Mouse (Mus musculus) mouse trophoblast stem cell (cell line): ENCODE results near the gene Xrn1.
"Not testable (repeated sequence)": the region's sequence is repeated elsewhere in the genome, so short reads cannot be mapped to it uniquely, and the experiment has no call there.

Experiments used
- in situ Hi-C, 2 experiments: fragments of 300-500 bp; cut with MseI, MboI; formaldehyde crosslinking; loops; 2 replicates in 1 of 2; 3 replicates in 1 of 2; pipeline ENCODE4 v1.15.1; 2025

The Xrn1 gene

DNA sequence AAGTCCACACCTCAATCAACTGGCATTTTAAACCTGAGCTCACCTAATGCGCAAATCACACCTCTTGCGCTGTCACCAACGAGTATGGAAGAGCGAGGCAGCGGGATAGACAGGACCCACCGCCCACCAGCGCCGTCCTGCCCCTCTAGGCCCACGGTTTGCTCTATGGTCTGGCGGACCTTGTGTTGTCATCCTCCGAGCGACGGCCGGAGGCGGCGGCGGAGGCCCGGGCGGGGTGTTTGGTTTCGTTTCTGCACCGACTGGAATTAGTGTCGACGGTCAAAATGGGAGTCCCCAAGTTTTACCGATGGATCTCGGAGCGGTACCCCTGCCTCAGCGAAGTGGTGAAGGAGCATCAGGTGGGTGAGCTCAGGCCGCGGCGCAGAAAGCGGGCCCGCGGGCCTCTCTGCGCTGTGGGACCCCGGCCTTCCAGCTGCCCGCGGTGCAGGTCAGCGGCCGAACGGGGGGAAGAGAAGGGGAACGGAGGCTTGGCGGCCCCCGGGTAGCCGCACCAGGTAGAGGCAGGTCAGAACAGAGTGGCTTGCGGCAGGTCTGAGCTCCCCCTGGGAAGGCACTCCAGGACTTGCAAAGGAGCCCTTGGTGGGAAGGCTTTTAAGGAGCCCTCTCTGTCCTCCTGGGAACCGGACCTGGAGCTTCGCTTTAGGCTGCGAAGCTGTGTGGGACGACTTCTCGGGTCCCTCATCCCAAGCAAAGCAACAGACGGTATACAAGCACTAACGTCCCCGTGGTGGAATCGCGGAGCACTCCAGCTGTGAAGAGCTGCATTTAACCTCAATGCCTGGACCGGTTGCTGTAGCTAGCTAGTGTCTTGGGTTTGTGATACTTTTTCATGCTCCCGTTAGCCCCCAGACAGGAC lies at the start of gene Xrn1:
TSS of gene Xrn1 (plus strand) at position 176 of the 877 bp plus-strand sequence.
- in situ Hi-C loops, result no loop called here

- in situ Hi-C loops, result no loop called here
Measured at GRCm38 (mm10) chr9:95932855-95933254, 21.7 kb upstream of the Xrn1 start.

- in situ Hi-C loops, result no loop called here
Measured at GRCm38 (mm10) chr9:95953658-95954057, 902 bp upstream of the Xrn1 start.

GRCm38 (mm10) chr9:95954226-95954584 lies 355 bp upstream of the Xrn1 start:
- in situ Hi-C loops, result no loop called here

DNA sequence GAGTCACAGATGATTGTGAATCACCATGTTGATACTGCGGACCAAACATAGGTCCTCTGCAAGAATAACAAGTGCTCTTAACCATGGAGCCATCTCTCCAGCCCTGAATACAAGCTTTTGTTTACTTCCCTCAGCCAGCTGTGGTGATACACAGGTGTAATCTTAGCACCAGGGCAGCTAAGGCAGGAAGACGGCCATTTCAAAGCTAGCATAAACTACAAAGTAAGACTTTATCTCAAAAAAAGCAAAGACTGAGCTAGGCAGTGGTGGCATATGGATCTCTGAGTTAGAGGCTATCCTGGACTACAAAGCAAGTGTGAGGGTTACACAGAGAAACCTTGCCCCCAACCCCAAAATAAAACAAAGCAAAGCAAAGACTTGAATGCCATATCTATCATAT lies 3.1 kb downstream of the Xrn1 start:
- in situ Hi-C loops, result no loop called here

- in situ Hi-C loops, result no loop called here
Measured at GRCm38 (mm10) chr9:95958041-95958730, 3.6 kb downstream of the Xrn1 start.

GRCm38 (mm10) chr9:95958731-95959105 lies 4.2 kb downstream of the Xrn1 start:
- in situ Hi-C loops, result not testable (repeated sequence)

- in situ Hi-C loops, result no loop called here
Measured at GRCm38 (mm10) chr9:95959246-95959645, 4.7 kb downstream of the Xrn1 start.

DNA sequence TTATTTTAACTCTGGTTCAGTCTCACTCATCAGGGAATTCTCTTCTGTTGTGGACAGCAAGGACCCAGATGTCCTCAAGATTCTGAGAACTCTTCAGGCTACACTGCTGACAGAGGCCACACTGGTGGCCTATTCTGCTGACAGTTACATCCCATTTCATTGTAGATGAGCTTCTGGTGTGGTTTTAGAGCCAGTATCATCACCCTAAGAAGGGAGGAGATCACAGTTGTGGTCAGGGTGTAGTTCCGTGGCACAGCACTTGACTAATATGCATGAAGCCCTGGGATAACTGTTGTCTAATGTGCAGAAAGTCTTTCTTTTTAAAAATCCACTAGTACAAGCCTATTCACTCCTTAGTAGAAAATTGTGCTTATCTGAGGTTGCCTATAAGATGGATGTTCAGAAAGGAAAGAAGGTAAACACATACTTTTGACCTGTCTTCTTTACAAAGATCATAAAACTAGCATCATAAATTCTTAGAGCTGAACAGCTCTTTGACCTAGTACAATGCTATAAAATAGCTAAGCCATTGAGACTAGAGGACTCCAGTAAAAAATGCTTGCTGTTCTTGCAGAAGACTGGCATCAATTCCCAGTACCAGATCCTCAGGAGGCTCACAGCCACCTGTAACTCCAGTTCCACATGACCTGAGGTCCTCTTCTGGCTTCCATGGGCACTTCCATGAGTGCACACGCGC lies 5.3 kb downstream of the Xrn1 start:
- in situ Hi-C loops, result no loop called here

- in situ Hi-C loops, result no loop called here
Measured at GRCm38 (mm10) chr9:95961058-95961457, 6.5 kb downstream of the Xrn1 start.

DNA sequence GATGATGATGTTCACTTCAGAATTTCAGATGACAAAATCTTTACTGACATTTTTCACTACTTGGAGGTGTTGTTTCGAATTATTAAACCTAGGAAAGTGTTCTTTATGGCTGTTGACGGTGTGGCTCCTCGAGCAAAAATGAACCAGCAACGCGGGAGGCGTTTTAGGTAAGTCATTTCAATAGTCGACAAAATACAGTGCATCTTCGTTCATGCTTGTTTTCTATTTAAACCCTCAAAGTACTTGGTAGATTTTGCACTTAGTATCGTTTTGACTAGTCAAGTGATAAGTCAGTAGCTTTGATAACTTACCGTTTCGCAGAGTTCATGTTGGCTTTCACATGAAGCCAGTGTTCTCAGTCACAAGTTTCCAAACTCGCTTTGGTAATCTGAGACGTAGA lies 9.5 kb downstream of the Xrn1 start:
- in situ Hi-C loops, result no loop called here

DNA sequence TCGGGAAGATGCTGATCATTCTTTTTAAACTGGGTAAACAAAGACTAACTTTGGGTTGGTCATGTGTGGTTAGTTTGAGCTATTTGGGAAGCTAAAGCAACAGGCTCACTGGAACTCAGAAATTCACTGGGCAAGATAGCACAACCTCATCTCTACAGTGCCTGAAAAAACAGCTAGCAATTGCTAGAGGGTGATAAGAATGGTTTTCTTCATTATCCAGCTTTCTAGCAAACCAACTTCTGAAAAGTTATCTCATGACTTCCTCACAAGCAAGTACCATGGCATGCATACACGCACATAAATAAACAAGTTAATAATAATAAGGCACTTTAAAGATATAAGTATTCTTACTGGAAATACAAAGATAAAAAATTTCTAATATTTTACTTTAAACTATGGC lies 23.7 kb downstream of the Xrn1 start:
- in situ Hi-C loops, result no loop called here

- in situ Hi-C loops, result no loop called here
Measured at GRCm38 (mm10) chr9:95979896-95980295, 25.3 kb downstream of the Xrn1 start.

DNA sequence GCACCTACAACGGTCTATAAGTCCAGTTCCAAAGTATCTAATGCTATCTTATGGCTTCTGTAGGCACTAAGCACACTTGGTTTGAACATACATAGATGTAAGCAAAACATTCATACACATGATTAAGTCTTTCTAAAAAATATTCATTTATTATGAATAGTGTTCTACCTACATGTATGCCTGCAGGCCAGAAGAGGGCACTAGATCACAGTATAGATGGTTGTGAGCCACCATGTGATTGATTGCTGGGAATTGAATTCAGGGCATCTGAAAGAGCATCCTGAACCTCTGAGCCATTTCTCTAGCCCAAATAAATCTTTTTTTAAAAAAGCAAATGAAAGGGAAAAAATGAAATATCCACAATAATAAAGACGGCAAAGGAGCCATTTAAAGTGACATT lies 37.7 kb downstream of the Xrn1 start:
- in situ Hi-C loops, result no loop called here

DNA sequence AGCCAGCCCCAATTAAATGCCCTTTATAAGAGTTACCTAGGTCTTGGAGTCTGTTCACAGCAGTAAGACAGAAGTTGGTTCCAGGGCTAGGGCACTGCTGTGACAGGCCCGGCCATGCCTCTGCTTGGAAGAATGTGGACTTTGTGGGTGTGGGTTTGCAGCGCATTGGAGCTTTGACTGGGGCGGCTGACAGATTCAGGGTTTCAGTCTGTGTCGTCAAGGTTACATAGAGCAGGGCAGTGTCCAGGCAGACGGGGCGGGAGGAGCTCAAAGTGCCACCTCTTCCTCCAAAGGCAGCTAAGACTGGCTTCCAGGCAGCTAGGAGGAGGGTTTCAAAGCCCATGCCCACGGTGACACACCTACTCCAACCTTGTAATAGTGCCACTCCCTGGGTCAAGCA lies 49.9 kb downstream of the Xrn1 start:
- in situ Hi-C loops, result no loop called here

DNA sequence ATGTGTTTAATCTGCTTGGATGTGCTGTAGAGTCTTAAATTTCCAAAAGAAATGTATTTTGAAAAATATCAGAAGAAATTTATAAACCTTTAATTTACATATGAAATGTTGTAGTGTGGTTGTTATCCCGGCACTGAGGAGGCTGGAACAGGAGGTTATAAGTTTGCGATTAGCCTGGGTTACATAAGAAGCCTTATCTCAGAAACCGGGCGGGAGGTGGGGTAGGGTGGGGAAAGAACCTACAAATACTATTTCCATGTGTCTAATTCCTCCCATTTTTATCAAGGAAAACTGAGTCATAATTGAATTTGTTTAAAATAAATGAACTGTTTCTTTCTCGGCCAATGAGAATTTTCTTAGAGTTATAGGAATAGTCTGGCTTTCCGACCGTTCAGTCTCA lies 56.1 kb downstream of the Xrn1 start:
- in situ Hi-C loops, result no loop called here

DNA sequence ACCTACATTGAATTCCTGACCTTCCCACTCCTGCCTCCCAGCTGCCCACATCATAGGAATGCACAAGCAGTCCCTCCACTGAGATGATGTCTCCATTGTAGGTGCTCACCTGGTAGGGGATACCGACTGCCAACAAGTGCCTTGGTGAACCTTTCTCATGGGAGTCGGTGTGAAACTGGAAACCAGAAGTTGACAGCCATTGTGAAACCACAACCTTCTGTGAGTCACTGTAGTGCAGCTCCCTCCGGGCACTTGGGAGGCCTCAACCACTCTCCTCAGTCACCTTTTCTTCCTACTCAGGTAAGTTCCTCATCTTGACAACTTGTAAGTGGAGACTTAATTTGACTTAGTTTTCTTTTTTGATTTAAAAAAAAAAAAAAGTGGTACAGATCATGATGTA lies 69.4 kb downstream of the Xrn1 start:
- in situ Hi-C loops, result no loop called here

DNA sequence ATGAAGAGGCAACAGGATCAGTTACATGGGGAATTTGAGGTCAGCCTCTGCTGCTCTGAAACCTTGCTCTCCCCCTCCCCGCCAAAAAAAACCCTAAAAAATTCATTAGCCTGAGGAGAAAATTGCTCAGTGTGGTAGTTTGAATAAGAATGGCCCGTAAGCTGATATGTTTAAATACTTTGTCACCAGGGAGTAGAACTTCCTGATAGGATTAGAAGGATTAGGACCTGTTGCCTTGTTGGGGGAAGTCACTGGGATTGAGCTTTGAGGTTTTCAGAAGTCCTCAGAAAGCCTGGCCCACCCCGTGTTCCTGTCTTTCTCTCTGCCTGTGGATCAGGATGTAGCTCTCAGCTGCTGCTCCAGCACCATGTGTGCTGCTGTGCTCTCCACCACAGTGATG lies 73.4 kb downstream of the Xrn1 start:
- in situ Hi-C loops, result no loop called here

GRCm38 (mm10) chr9:96028818-96029217 lies 74.3 kb downstream of the Xrn1 start:
- in situ Hi-C loops, result no loop called here

GRCm38 (mm10) chr9:96029886-96030285 lies 75.3 kb downstream of the Xrn1 start:
- in situ Hi-C loops, result no loop called here

GRCm38 (mm10) chr9:96035371-96036086 lies 81.0 kb downstream of the Xrn1 start:
- in situ Hi-C loops, result no loop called here

GRCm38 (mm10) chr9:96044214-96044613 lies 89.7 kb downstream of the Xrn1 start:
- in situ Hi-C loops, result no loop called here
